Mouse (Mus musculus): ENCODE results near the gene Slc25a1.
"Not testable (repeated sequence)": the region's sequence is repeated elsewhere in the genome, so short reads cannot be mapped to it uniquely, and the experiment has no call there.

The Slc25a1 gene

DNA sequence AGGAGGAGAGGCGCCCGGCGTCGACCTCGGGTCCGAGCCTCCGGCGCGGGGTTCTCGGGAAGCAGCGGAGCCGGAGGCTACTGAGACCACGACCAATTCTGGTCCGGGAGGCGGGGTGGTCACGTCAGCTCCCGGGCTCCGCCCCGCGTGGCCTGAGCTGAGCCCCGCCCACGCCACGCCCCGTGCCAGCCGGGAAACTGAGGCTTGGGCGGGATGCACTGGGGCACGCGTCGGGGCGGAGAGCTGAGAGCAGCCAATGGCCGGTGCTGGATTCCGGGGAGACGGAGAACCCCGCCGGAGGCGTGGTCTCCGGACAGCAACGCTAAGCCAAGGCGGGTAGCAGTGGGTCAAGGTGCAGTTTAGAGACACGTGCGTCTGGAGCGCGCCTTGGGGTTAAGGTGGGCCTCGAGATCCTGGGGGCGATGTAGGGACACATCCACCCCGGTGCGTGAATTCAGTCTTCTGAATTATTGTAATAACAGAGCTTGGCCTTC is at the start of gene Slc25a1:
TSS of gene Slc25a1 (minus strand) at position 133 of the 494 bp plus-strand sequence.
- no peak for DNase-seq (ENCODE audit: low read depth in 2 of 2, low spot score in 2 of 2)

DNA sequence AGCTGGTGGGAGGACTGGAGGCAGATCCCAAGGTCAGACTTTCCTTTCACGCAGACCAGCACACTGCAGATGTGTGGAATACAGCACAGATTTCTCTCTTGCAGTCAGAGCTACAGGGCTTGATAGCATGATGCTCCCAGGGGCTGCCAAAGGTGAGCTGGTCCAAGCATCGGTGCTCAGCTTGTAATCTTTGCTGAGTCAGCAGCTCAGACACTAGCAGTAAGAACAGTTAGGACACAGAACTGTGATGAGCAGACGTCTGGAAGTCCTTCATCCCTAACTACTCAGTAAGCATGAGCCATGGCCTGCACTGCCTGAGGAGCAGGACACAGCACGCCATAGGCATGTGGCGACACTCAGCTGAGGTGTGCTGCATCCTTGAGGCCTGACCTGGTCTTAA is 43.8 kb upstream of the Slc25a1 start:
- DNase-seq (ENCODE audit: low read depth in 2 of 2, low spot score in 2 of 2): no peak

DNA sequence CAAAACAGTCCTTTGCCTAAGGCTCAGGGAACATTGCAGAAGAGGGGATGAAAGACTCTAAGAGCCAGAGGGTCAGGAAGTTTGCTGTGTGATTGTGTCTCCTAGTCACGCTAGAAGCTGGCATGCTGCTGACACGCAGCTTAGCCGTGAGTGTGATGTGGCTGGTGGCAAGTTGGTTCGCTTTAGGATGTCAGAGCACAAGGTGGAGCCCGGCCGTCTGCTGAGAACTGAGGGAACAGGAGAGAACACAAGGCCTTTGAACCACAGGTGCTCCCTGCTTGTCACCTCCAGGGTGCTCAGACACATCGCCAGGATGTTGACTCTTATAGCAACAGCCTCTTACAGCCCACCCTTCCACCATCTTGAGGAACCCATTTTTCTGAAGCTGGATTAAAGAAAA is 34.1 kb upstream of the Slc25a1 start:
- no peak for DNase-seq (ENCODE audit: low read depth in 2 of 2, low spot score in 2 of 2)

DNA sequence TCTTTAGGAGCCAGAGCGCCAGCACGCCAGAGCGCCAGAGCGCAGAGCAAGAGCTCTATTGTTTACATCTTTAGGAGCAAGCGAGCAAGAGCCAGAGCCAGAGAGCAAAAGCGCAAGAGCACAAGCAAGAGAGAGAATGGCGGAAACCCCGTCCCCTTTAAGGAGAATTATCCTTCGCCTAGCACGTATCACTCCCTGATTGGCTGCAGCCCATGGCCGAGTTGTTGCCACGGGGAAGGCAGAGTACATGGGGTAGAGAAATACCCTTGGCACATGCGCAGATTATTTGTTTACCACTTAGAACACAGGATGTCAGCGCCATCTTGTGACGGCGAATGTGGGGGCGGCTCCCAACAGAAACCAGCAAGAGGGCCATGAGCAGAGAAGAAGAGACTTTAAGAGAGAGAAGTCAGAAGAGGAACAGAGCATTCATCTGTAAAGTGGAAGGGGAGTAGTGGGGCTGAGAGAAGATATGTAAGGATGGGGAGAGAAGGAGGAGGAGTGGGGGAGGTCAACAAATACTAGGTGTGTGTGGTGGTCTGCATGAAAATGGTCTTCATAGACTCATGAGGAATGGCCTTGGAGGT is 28.1 kb upstream of the Slc25a1 start:
- not testable (repeated sequence) for DNase-seq (ENCODE audit: low read depth in 2 of 2, low spot score in 2 of 2)

DNA sequence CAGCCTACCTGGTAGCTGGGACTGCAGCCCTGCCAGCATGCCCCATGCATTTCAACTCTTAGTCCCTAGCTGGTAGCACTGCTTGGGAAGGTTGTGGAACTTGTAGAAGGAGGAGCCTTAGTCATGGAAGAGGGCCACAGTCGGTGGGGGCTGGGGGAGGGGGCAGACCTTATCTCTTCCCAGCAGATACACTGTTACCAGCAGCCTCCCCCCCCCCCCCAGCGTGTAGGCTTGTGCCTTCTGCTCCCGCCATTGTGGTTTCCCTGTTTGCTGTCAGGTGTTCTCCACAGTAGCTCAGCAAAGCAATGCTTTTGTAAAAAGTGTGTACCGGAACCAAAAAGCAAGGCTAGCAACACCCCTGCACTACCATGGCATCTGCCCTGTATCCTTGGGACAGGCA is 23.6 kb upstream of the Slc25a1 start:
- DNase-seq (ENCODE audit: low read depth in 2 of 2, low spot score in 2 of 2): no peak

DNA sequence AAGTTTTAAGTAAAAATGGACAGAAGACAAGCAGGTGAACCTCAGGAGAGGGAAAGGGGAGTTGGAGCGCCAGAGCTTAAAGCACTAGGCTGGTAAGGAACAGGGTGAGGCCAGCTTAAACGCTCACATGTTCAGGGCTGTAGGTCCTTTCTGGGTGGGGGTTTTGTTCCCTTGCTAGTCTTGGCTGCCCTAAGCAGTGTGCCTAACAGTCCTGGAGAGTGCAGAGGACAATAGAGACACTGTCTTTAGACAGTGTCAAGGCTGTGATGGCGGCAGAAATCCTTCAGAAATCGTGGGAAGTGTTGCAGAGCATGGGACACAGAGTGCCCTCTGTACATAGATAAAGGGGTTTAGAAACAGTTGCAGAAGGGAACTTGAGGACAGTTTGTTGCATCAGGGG is 22.0 kb upstream of the Slc25a1 start:
- no peak for DNase-seq (ENCODE audit: low read depth in 2 of 2, low spot score in 2 of 2)

DNA sequence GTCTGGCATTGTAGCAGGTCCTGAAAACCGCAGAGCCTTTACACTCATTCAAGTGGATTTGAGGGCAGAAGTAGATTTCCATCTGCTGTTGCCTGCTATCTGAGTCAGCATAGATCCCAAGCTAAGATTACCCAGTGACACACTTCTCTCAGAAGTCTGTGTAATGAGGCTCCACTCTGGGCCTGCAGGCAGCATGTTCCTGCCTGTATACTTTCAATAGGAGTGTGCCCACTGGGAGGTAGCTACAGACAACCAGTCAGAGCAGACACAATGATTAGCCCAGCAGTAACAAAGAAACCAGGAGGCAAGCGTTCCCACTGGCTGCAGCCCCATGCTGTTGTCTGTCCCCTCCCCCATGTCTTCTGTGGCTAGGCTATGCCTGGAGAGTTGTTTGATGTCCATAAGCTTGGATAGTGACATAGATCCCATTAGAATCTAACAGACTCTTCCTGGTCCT is 21.4 kb upstream of the Slc25a1 start:
- no peak for DNase-seq (ENCODE audit: low read depth in 2 of 2, low spot score in 2 of 2)

DNA sequence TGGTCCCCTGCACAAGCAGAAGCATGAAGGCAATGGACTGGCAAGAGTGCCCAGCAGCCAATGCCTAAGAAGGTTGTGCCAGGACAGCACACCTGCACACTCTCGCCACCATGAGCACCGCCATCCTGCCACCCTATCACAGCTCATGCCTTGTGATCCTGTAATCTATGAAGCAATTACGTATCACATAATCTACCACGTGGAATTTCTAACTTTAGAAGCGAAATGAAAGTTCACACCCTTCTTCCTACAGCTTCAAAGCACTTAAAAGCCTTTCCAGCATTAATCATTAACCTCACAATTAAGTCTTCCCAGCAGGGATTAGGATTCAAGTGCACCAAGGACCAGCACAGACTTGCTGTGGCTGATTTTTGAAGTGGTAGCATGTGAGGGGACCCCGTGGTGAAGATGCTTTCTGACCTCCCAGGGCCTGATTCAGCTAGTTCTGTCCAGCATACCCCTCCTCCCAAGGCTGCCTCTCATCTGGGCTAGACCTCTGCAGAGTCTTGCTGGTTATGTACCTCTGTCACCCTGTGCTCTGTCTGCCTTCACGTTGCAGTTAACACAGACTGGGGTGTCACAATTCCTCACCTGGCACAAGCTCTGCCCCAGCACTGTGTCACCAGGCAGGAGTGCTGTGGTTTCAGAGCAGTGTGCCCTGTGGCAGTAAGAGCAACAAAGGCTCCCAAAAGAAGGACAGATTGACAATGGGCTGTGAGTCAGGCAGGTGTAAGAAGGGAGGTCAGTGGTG is 17.2 kb upstream of the Slc25a1 start:
- DNase-seq (ENCODE audit: low read depth in 2 of 2, low spot score in 2 of 2): no peak

DNA sequence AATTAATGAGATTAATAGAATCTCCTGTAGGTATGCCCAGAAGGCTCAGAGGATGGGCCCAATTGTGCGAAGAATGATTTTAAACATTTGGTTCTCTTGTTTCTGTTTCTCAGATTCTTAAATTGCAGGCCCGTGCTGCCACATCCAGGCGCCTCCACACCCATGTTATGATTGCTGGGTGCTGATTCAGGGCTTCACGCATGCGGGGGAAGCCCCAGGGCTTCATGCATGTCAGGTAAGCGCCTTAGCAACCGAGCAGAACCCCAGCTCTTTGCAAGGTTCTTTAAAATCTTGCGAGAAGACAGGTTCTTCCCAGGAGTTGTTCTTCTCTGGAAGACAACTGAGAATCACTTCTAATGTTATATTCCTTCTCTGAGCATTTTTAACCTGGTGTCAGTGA is 15.4 kb upstream of the Slc25a1 start:
- no peak for DNase-seq (ENCODE audit: low read depth in 2 of 2, low spot score in 2 of 2)

DNA sequence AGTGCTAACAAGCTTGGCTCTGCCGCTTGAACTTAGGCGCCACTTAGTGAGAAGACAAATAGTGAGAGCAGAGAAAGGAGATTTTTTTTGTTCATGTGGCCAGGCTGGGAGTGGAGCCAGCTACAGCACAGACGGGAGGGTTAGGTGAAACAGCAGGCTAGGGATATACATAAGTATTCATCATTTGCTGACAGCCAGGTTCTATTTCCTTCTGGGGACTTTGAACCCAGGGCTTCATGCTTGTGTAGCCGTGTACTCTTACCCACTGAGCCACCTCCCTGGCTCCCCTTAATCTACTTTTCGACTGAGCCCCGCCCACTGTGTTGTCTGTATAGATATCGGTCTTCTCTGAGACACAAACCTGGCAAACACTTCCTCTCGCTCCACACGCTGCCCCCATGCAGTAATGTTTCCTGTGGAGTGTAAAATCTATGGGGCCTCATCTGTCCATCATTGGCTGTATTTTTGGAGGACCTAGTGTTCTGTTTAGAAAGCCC is 11.3 kb upstream of the Slc25a1 start:
- no peak for DNase-seq (ENCODE audit: low read depth in 2 of 2, low spot score in 2 of 2)

DNA sequence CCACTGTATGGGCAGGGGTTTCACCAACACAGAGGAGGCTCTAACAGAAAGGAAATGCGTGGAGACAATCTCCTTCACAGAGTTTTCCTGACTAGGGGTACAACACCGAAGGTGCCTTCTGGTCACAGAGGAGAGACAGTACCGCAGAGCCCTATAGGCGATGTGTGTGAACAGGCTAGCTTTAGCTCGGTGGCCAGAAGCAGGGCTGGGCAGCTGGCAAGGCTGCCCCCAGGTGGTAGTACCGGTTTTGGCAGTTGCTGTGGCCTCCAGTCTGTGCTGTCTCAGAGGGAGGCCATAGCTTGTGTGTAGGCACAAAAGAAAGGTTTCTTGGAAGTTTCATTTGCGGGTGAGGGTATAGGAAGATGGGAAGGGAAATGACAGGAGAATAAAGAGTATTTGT is 10.8 kb upstream of the Slc25a1 start:
- DNase-seq (ENCODE audit: low read depth in 2 of 2, low spot score in 2 of 2): peak; percentile 42 to 70

DNA sequence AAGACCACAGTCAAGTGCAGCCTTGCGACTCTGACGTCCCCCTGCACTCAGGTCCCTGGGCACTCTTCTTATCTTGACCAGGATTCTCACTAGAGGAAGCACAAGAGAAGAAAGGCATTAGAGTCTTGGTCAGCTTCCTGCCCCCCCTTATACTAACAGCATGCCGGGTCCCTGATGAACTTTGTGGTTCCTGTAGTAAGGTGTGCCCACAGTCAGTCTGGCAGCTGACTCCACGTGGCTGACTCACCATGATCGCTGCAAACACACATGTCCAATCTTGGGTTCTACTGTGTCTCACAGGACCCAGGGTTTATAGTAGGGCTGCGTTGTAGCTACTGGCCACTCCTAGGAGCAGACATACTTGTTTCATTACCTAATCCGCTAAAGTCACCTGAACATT is 10.2 kb upstream of the Slc25a1 start:
- no peak for DNase-seq (ENCODE audit: low read depth in 2 of 2, low spot score in 2 of 2)

DNA sequence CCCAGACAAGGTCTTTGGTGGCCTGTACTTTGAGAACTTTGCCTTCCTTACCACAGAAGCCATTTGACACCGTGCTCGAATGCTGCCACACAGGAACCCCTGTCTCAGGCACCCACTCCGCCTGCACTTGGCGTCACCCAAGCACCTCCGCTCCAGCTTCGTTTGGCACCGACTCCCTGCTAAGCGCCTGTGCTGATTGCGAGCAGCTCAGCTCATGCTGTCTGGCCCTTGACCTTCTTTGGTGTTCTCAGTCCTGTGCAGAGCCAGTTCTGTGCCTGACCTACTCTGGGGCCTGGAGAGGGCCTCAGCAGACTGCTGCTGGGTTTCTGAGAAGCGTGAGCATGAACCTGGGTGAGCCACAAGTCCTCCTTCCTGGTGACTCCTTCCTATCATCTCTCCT is 8.8 kb upstream of the Slc25a1 start:
- DNase-seq (ENCODE audit: low read depth in 2 of 2, low spot score in 2 of 2): no peak

DNA sequence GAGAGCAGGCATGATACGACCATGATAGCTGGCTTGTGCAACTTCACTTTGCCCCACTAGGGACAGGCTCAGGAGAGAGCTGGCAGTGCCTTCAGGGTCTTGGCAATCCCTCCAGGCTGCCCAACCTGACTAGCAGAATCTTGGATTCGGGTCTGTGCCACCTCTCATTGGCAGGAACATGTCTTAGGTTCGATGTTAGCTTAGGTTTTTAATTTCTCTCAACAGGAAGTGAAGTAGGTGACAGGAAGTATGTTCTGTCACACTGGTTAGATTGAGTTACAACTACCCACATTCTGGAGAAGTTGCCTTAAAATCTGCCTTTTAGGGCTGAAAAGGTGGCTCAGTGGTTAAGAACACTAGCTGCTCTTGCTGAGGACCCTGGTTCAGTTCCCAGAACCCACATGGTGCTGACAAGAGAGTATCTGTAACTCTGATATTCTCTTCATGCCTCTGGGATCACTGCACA is 6.5 kb upstream of the Slc25a1 start:
- DNase-seq (ENCODE audit: low read depth in 2 of 2, low spot score in 2 of 2): no peak

DNA sequence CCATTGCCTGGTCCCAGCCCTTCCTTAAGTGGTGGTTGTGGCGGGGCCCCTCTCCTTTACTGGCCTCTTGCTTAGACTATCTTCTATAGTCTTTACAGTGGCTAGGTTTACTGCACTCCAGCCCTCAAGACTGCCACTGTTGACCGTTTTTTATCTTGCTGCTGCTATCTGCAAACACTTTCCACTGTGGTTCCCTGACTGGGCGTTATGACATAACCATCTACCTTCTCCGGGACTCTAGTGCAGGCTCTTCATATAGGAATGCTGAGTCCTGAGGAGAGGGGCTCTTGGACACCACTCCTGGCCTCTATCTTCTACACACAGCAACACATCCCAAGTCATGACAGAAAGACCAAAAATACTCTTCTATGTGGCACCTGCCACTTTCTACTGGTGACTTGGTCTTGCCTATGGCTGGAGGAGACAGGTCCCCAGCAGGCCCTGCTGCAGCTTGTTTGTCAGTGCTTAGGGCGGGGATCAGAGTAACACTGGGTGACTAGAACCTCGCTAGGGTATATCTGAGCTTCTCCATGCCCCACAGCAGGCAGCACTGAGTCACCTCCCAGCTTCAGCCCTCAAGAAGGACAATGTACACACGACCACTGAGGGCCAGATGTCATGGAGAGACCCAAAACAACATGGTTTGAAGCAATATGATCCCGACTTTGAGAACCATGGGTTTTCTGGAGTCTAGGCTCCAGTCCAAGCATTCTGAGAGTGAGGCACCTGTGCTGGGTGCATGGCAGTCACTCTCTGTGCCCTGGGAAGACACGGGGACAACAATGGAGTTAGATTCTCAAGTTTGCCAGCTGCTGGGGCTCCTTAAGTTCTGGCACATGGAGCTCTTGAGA is 5.8 kb upstream of the Slc25a1 start:
- no peak for DNase-seq (ENCODE audit: low read depth in 2 of 2, low spot score in 2 of 2)

DNA sequence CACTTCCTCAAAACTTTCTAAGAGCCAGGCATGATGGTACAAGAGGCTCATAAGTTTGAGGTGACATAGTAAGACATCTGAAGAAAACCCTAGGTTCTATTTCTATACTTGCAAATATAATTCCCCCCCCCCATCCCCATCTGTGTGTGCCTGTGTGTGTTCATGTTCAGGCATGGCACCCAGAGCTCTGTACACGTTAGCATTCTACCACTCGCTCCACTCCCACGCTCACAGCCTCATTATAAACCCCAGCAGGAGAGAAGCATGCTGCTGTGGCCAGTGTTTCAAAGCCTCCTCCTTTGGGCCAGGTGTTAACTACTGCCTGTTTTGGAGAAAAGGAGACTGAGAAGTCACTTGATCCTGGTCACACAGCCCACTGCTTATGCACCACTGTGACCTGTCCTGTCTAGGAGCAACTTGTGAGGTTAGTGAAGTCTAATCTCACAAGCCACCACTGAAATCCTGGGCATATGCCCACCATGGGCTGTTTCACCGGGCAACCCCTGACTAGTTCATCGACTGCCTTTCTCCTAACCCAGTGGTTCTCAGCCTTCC is 4.0 kb upstream of the Slc25a1 start:
- no peak for DNase-seq (ENCODE audit: low read depth in 2 of 2, low spot score in 2 of 2)

DNA sequence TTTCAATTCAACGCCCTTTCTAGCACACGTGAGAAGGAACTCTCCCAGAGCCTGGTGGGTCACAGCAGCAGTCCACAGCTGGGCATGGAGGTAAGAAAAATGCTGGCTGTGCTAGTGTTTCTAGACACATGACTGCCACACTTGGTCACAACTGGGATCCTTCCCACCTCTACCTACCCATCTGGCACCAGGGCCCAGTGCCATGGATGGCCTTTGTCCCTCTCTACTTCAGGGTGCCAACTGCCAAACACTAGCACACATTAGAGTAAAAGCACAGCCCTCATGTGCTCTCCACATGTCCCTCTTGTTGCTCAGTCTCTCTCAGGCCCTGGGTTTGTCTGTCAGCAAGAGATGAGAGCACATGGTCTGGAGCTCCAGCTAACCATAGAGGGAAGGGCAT is 1.6 kb upstream of the Slc25a1 start:
- DNase-seq (ENCODE audit: low read depth in 2 of 2, low spot score in 2 of 2): no peak

DNA sequence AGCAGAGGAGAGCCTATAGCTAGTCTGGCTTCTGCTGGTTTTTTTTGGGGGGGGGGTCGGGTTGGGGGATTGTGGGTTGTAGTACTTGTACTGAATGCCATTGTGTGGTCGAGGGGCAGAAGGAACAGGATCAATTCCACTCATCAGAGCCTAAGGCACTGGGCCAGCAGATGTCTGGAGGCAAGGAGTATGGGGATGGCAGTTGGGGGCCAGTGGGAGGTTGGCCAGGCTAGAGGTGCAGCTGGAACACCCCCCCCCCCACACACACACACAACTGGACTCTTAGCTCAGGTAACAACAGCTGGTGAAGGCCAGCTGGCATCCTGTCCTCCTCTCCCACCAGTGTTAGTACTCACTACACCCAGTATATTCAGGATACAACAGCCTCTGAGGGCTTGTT is 1.2 kb upstream of the Slc25a1 start:
- DNase-seq (ENCODE audit: low read depth in 2 of 2, low spot score in 2 of 2): no peak

DNA sequence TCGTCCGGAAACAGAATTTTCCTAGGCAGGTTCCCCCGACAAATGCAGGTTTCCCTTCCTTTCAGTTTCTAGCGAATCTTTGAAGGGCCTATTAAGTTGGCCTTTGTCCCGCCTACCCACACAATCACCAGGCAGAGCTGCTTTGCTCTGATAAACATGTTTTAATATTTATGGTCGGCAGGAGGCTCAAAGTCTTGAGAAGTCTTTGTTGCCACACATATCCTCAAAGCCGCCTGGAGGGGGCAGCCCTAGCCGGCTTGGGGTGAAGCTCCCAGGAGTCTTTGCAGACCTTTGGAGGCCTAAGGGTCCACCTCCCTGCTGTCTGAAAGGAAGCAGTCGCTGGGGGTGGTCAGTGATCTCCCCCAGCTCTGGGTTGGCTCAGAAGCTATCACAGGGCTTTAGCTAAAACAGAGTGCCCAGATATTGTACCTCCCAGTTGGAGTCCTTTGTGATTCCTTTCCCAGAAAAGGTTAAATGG is 647 bp upstream of the Slc25a1 start:
- DNase-seq (ENCODE audit: low read depth in 2 of 2, low spot score in 2 of 2): peak; percentile 72 to 81

DNA sequence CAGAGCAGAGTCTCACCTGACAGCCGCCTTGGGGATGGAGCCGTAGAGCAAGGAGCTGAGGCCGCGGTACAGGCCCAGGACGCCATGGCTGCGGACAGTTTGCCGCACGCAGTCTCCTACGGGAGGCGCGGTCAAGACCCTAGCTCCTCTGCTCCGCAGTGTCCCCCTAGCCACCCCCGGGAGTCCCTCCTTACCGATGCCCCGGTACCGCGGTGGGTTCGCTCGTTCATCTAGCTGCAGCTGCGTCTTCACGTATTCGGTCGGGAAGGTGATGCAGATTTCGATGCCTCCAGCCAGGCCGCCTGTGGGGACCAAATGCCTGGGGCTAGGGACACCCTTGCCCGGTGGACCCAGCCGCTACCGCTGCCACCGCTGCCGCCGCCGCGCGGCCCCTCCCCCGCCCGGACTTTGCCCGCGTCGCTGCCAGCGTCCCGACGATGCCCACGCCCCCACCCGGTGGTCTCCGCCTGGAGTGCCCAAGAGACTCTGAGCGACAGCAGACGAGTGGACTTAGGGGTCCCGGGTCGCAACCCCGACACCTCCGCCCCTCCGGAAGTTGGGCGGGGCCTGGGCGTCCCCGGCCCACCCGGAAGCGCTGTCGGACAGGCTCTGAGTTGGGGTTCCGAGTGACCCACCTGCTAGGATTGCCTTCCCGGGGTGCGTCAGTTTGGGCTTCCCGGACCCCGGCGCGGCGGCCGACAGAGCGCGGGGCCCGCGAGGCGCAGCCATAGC is 502 bp downstream of the Slc25a1 start:
- peak in 1 of 2 experiments; percentile 18 for DNase-seq (ENCODE audit: low read depth in 2 of 2, low spot score in 2 of 2)

Data from CD8-positive naive resting alpha-beta T cell, adult 2 months (primary cell).